Mouse (Mus musculus) small intestine, adult 2 months (tissue): ENCODE data around the gene Zbtb40.

Experiments used
- CTCF ChIP-seq: fragments of 200-500 bp; IDR thresholded peaks from 2 replicates; pipeline ENCODE4 v1.5.1; 2012; ENCODE audit warnings: low read depth, mild to moderate bottlenecking, control low read depth, inconsistent platforms, low read length, moderate library complexity, mixed read lengths; ENCODE audit not compliant: insufficient replicate concordance, insufficient read length; ENCODE audit errors: extremely low read depth
- POLR2A ChIP-seq: fragments of 200-500 bp; IDR thresholded peaks from 2 replicates; pipeline ENCODE4 v1.6.1; 2012; ENCODE audit warnings: low read depth, mild to moderate bottlenecking, control low read depth, inconsistent platforms, low read length, moderate library complexity

DNA sequence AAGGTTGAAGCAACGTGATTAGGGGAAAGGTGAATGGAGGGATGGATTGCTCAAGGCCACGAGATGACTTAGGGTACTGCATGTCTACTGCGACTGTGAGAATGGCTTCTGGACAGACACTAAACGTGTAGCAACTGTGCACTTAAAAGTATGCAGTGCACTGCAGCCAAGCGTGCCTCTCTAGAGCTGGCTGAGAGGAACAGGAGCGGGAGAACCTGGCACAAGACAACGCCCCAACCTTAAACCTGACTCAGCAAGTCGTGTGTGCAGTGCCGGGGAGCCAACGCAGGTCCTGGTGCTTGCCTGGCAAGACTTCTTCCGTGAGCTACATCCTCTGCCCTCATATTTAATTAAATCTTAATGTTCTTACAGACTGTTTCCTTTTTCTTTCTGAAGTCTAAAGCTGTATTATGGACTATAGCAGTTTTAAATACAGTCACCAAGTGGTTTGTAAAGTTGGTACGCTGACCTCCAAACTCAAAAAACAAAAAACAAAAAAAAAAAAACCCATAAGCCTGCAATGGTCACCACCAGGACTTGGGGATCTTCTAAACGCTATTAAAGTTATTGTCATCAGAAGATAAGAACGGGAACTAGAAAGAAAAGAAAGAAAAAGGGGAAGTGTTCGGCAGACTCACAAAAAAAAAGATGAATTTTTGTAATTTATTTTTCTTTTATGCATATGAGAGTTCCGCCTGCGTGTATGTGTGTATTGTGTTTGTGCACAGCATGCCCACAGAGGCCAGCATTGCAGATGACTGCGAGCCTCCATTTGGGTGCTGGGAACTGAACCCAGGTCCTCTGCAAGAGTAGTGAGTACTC, 33.7 kb downstream of the Zbtb40 start:
- TF ChIP-seq CTCF (no peak), POLR2A (no peak)
